Mouse (Mus musculus): ENCODE measurements around the gene Palm2. TPM values are rescaled to one million over a fixed set of nuclear protein-coding genes. Genes with fewer than 3 reads are reported as not detected.

The Palm2 gene
- polyA plus RNA-seq, 1 experiment from 2014 or later: 10.2 TPM

DNA sequence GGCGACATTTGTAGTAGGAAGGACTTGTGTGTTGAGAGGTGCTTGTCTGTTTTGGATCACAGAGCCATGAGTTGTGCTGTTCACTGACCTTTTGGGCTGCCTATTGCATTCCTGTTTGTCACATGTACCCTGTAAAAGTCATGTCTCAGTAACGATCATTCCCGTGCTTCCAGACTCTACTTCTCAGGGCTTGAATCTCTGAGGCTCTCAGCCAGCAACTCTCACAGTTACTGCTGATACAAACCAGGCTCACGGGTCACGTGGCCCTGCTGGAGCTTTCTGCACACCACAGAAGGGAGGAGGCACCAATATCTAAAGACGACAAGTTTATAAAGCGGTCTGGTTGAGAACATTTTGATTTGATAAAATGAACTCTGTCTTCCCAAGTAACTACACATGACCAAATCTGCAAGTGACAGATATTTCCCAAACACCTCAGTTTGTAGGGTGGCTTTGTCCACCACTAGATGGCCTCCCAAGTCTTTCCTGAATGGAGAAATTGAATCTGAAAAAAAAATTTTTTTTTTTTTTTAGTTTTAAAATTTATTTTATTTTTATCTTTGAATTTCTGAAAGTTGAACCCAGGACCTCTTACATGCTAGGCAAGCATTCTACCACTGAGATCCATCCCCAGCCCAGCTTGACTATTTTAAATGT, 236.9 kb downstream of the Palm2 start:
- WGBS: 74% methylated on average over 7 of the region's 7 CpGs
- ATAC-seq (ENCODE audit: low FRiP score, low TSS enrichment): no peak
- H3K9me3 ChIP-seq (ENCODE audit: control insufficient read depth, low read length): no peaks in the 10 kb centered on the region
- H3K27ac ChIP-seq (replicated peaks; ENCODE audit: low read depth, low read length): no peak overlapping the region
- peaks cover 4% of the 10 kb centered on the region; the same call in 1 of the 2 replicates for H3K4me1 ChIP-seq (ENCODE audit: control insufficient read depth, insufficient read depth, low read length)
- H3K36me3 ChIP-seq (ENCODE audit: control insufficient read depth, insufficient read depth, low read length): no peaks in the 10 kb centered on the region
- peak; percentile 66 for DNase-seq
- no peak overlapping the region for H3K4me3 ChIP-seq (replicated peaks; ENCODE audit: low read depth, low read length)
- H3K4me2 ChIP-seq (ENCODE audit: low read length): no peak overlapping the region
- H3K9ac ChIP-seq (replicated peaks; ENCODE audit: low read length): no peak overlapping the region
- no peaks in the 10 kb centered on the region for H3K27me3 ChIP-seq (ENCODE audit: control insufficient read depth, insufficient read depth, low read length)

GRCm38 (mm10) chr4:57672541-57672940, 238.5 kb downstream of the Palm2 start:
- H3K9ac ChIP-seq (replicated peaks; ENCODE audit: low read length): no peak overlapping the region
- no peak overlapping the region for H3K4me3 ChIP-seq (replicated peaks; ENCODE audit: low read depth, low read length)
- H3K27me3 ChIP-seq (ENCODE audit: control insufficient read depth, insufficient read depth, low read length): no peaks in the 10 kb centered on the region
- H3K4me2 ChIP-seq (ENCODE audit: low read length): no peak overlapping the region
- WGBS: 79% methylated on average over 4 of the region's 4 CpGs
- no peak for ATAC-seq (ENCODE audit: low FRiP score, low TSS enrichment)
- no peak for DNase-seq
- H3K36me3 ChIP-seq (ENCODE audit: control insufficient read depth, insufficient read depth, low read length): no peaks in the 10 kb centered on the region
- H3K9me3 ChIP-seq (ENCODE audit: control insufficient read depth, low read length): no peaks in the 10 kb centered on the region
- H3K27ac ChIP-seq (replicated peaks; ENCODE audit: low read depth, low read length): no peak overlapping the region
- peaks cover 4% of the 10 kb centered on the region; the same call in 1 of the 2 replicates for H3K4me1 ChIP-seq (ENCODE audit: control insufficient read depth, insufficient read depth, low read length)

- H3K9me3 ChIP-seq (ENCODE audit: control insufficient read depth, low read length): no peaks in the 10 kb centered on the region
- H3K4me2 ChIP-seq (ENCODE audit: low read length): peak overlapping the region; percentile 51
- peak overlapping the region; percentile 46; the same call in 1 of the 2 replicates for H3K9ac ChIP-seq (replicated peaks; ENCODE audit: low read length)
- no peaks in the 10 kb centered on the region for H3K27me3 ChIP-seq (ENCODE audit: control insufficient read depth, insufficient read depth, low read length)
- 14% methylated on average over 12 of the region's 12 CpGs for WGBS
- H3K4me1 ChIP-seq (ENCODE audit: control insufficient read depth, insufficient read depth, low read length): peaks cover 4% of the 10 kb centered on the region; the same call in 1 of the 2 replicates
- ATAC-seq (ENCODE audit: low FRiP score, low TSS enrichment): peak; percentile 63; the same call in 1 of the 2 replicates
- H3K4me3 ChIP-seq (replicated peaks; ENCODE audit: low read depth, low read length): peak overlapping the region; percentile 18; the same call in 1 of the 2 replicates
- H3K36me3 ChIP-seq (ENCODE audit: control insufficient read depth, insufficient read depth, low read length): no peaks in the 10 kb centered on the region
- DNase-seq: peak; percentile 91
- H3K27ac ChIP-seq (replicated peaks; ENCODE audit: low read depth, low read length): no peak overlapping the region
Observed at GRCm38 (mm10) chr4:57672996-57673906, 239.2 kb downstream of the Palm2 start.

- no peak for DNase-seq
- no peak for ATAC-seq (ENCODE audit: low FRiP score, low TSS enrichment)
- no peak overlapping the region for H3K4me3 ChIP-seq (replicated peaks; ENCODE audit: low read depth, low read length)
- H3K4me2 ChIP-seq (ENCODE audit: low read length): no peak overlapping the region
- no peak overlapping the region for H3K9ac ChIP-seq (replicated peaks; ENCODE audit: low read length)
- no peaks in the 10 kb centered on the region for H3K9me3 ChIP-seq (ENCODE audit: control insufficient read depth, low read length)
- H3K36me3 ChIP-seq (ENCODE audit: control insufficient read depth, insufficient read depth, low read length): no peaks in the 10 kb centered on the region
- 82% methylated on average over 7 of the region's 7 CpGs for WGBS
- H3K27ac ChIP-seq (replicated peaks; ENCODE audit: low read depth, low read length): no peak overlapping the region
- H3K27me3 ChIP-seq (ENCODE audit: control insufficient read depth, insufficient read depth, low read length): no peaks in the 10 kb centered on the region
- H3K4me1 ChIP-seq (ENCODE audit: control insufficient read depth, insufficient read depth, low read length): peaks cover 4% of the 10 kb centered on the region; the same call in 1 of the 2 replicates
Observed at GRCm38 (mm10) chr4:57674351-57674750, 240.3 kb downstream of the Palm2 start.

GRCm38 (mm10) chr4:57675387-57675786, 241.3 kb downstream of the Palm2 start:
- 0 out of 2 replicates have a peak overlapping the region, but pooled peaks have one; percentile 8 for H3K4me3 ChIP-seq (replicated peaks; ENCODE audit: low read depth, low read length)
- H3K4me2 ChIP-seq (ENCODE audit: low read length): peak overlapping the region; percentile 45
- no peak overlapping the region; the same call in 1 of the 2 replicates for H3K9ac ChIP-seq (replicated peaks; ENCODE audit: low read length)
- WGBS: 3% methylated on average over 13 of the region's 13 CpGs
- no peaks in the 10 kb centered on the region for H3K36me3 ChIP-seq (ENCODE audit: control insufficient read depth, insufficient read depth, low read length)
- DNase-seq: peak; percentile 49
- H3K9me3 ChIP-seq (ENCODE audit: control insufficient read depth, low read length): no peaks in the 10 kb centered on the region
- no peak overlapping the region for H3K27ac ChIP-seq (replicated peaks; ENCODE audit: low read depth, low read length)
- no peaks in the 10 kb centered on the region for H3K27me3 ChIP-seq (ENCODE audit: control insufficient read depth, insufficient read depth, low read length)
- peaks cover 4% of the 10 kb centered on the region; the same call in 1 of the 2 replicates for H3K4me1 ChIP-seq (ENCODE audit: control insufficient read depth, insufficient read depth, low read length)
- no peak for ATAC-seq (ENCODE audit: low FRiP score, low TSS enrichment)

DNA sequence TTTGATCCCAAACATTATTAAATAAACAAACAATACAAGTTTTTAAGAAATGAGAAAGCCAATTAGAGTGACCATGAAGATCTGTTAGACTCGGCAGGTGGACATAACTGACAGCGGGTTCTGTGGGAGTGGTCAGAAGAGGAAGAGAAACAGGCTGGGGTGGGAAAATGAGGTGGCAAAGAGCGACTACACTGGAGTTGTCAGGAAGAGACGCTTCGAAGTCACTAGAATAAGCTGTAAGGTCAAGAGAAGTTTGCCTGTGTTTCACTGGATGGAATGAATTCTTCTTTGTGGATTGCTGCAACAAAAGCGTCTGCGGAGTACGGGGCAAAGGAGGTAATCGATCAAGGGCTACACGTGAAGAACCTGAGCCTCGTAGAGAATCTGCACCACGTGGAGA, 243.9 kb downstream of the Palm2 start:
- no peaks in the 10 kb centered on the region for H3K36me3 ChIP-seq (ENCODE audit: control insufficient read depth, insufficient read depth, low read length)
- no peak overlapping the region for H3K9ac ChIP-seq (replicated peaks; ENCODE audit: low read length)
- no peak overlapping the region for H3K4me3 ChIP-seq (replicated peaks; ENCODE audit: low read depth, low read length)
- 84% methylated on average over 12 of the region's 12 CpGs for WGBS
- H3K27me3 ChIP-seq (ENCODE audit: control insufficient read depth, insufficient read depth, low read length): no peaks in the 10 kb centered on the region
- peaks cover 4% of the 10 kb centered on the region; the same call in 1 of the 2 replicates for H3K4me1 ChIP-seq (ENCODE audit: control insufficient read depth, insufficient read depth, low read length)
- H3K27ac ChIP-seq (replicated peaks; ENCODE audit: low read depth, low read length): no peak overlapping the region
- no peaks in the 10 kb centered on the region for H3K9me3 ChIP-seq (ENCODE audit: control insufficient read depth, low read length)
- DNase-seq: no peak
- no peak overlapping the region for H3K4me2 ChIP-seq (ENCODE audit: low read length)
- no peak for ATAC-seq (ENCODE audit: low FRiP score, low TSS enrichment)

DNA sequence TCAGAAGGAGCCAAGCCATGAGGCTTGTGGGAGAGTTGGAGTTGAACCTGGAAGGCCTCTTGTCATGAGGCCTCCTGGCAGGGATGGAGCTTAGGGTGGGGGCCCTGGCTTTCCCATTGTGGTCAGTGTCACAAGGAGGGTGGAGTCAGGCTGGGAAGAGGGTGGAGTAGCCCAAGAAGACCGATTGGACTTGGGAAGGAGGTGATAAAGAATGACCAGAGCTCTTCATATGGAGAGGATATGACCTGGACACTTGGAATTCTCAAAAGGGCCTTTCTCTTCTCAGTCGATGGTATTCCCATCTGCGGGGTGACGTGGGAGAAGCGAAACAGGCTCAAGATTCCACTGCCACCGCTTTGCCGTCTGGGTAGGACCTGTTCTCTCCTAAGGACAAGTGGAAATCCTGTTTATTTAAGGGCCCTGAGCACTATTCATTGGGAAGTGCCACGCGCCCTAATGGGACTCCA, 245.0 kb downstream of the Palm2 start:
- WGBS: 91% methylated on average over 9 of the region's 9 CpGs
- Histone ChIP-seq H3K27me3 (ENCODE audit: control insufficient read depth, insufficient read depth, low read length) (no peaks in the 10 kb centered on the region), H3K4me1 (ENCODE audit: control insufficient read depth, insufficient read depth, low read length) (0 out of 2 replicates have a peak, but pooled peaks cover 4% of the 10 kb centered on the region), H3K9me3 (ENCODE audit: control insufficient read depth, low read length) (no peaks in the 10 kb centered on the region), H3K9ac (replicated peaks; ENCODE audit: low read length) (no peak overlapping the region), H3K4me2 (ENCODE audit: low read length) (no peak overlapping the region), H3K27ac (replicated peaks; ENCODE audit: low read depth, low read length) (no peak overlapping the region), H3K4me3 (replicated peaks; ENCODE audit: low read depth, low read length) (no peak overlapping the region), H3K36me3 (ENCODE audit: control insufficient read depth, insufficient read depth, low read length) (no peaks in the 10 kb centered on the region)
- ATAC-seq (ENCODE audit: low FRiP score, low TSS enrichment) (no peak), DNase-seq (no peak)

DNA sequence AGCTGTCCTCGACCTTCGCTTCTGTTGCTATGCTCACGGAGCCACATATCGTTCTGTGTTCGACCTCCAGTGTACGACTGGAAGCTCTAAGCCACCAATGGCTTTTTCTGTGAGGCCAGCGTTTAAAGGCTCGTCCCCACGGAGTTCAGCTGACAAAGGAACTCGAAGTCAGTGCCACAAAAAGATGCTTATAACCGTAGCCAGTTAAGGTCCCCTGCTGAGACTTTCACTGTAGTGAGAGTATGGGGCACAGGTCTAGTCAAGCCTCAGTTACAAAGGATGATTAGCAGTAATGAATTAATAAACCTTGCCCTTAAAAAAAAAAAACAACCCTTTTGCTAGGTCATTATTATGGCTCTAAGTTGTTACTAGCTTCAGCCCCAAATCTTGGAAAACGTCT, 246.1 kb downstream of the Palm2 start:
- no peaks in the 10 kb centered on the region for H3K36me3 ChIP-seq (ENCODE audit: control insufficient read depth, insufficient read depth, low read length)
- H3K4me2 ChIP-seq (ENCODE audit: low read length): no peak overlapping the region
- H3K27ac ChIP-seq (replicated peaks; ENCODE audit: low read depth, low read length): no peak overlapping the region
- DNase-seq (no peak), ATAC-seq (ENCODE audit: low FRiP score, low TSS enrichment) (no peak)
- no peaks in the 10 kb centered on the region for H3K27me3 ChIP-seq (ENCODE audit: control insufficient read depth, insufficient read depth, low read length)
- H3K4me1 ChIP-seq (ENCODE audit: control insufficient read depth, insufficient read depth, low read length): 0 out of 2 replicates have a peak, but pooled peaks cover 3% of the 10 kb centered on the region
- 44% methylated on average over 12 of the region's 12 CpGs for WGBS
- H3K9me3 ChIP-seq (ENCODE audit: control insufficient read depth, low read length): no peaks in the 10 kb centered on the region
- no peak overlapping the region for H3K9ac ChIP-seq (replicated peaks; ENCODE audit: low read length)
- H3K4me3 ChIP-seq (replicated peaks; ENCODE audit: low read depth, low read length): no peak overlapping the region
